Mouse (Mus musculus) midbrain, postnatal 0 days (tissue): ENCODE measurements around the gene Ptprd. TPM values are rescaled to one million over a fixed set of nuclear protein-coding genes. Genes with fewer than 3 reads are reported as not detected.

Experiments used
- ATAC-seq: fragments of 200-750 bp; cut with Nextera tagmentation; 2 replicates; pipeline ENCODE4 v1.8.0; 2017; ENCODE audit warnings: moderate number of reproducible peaks, mild to moderate bottlenecking, moderate TSS enrichment, moderate library complexity; ENCODE audit not compliant: low FRiP score
- DNase-seq: peaks from one replicate; pipeline ENCODE4 v3.0.0-alpha.2; 2015; ENCODE audit warnings: low spot score
- H3K27ac ChIP-seq: fragments of 300-500 bp; sonication (generic); 2 replicates; pipeline ENCODE4 v1.5.1; 2014; ENCODE audit warnings: low read depth, mild to moderate bottlenecking, low read length, mixed read lengths
- H3K27me3 ChIP-seq: fragments of 300-500 bp; sonication (generic); 2 replicates; pipeline ENCODE4 v1.6.1; 2014; ENCODE audit warnings: low read length, control low read depth, mixed read lengths; ENCODE audit not compliant: insufficient read depth
- H3K36me3 ChIP-seq: fragments of 300-500 bp; sonication (generic); 2 replicates; pipeline ENCODE4 v1.6.1; 2014; ENCODE audit warnings: low read length, control low read depth, mixed read lengths; ENCODE audit not compliant: insufficient read depth
- H3K4me1 ChIP-seq: fragments of 300-500 bp; sonication (generic); 2 replicates; pipeline ENCODE4 v1.6.1; 2014; ENCODE audit warnings: mild to moderate bottlenecking, control low read depth, antibody characterized with exemption, low read length, mixed read lengths; ENCODE audit not compliant: insufficient read depth
- H3K4me2 ChIP-seq: fragments of 300-500 bp; sonication (generic); 2 replicates; pipeline ENCODE4 v1.6.1; 2014; ENCODE audit warnings: low read depth, mild to moderate bottlenecking, low read length, mixed read lengths; ENCODE audit not compliant: poor library complexity, severe bottlenecking
- H3K4me3 ChIP-seq: fragments of 300-500 bp; sonication (generic); 2 replicates; pipeline ENCODE4 v1.5.1; 2014; ENCODE audit warnings: low read depth, mild to moderate bottlenecking, low read length, moderate library complexity
- H3K9ac ChIP-seq: fragments of 300-500 bp; sonication (generic); replicated peaks from 2 replicates; pipeline ENCODE4 v1.6.1; 2014; ENCODE audit warnings: mild to moderate bottlenecking, low read length, moderate library complexity, mixed read lengths; ENCODE audit not compliant: poor library complexity, severe bottlenecking
- H3K9me3 ChIP-seq: fragments of 300-500 bp; sonication (generic); 2 replicates; pipeline ENCODE4 v1.6.1; 2016; ENCODE audit warnings: low read length, control low read depth
- CTCF ChIP-seq: IDR thresholded peaks from 2 replicates; pipeline ENCODE4 v1.5.1; 2016; ENCODE audit warnings: antibody characterized with exemption, mild to moderate bottlenecking
- WGBS: fragments of 180-500 bp; shearing (Covaris S2); extraction: QIAGEN DNeasy Blood & Tissue Kit; methylation state at CpG from one replicate; pipeline ENCODE4 v1.1.7; 2014; 5-methylcytosine and 5-hydroxymethylcytosine counted together
- polyA plus RNA-seq: library from polyadenylated mRNA; unstranded; fragments of >200 nt; fragmentation: Nextera tagmentation; extraction: Ambion mirVana; gene quantifications from 2 replicates; pipeline ENCODE4 v1.2.1, GENCODE M21; 2015
- total RNA-seq: library from RNA; depleted of rRNA; stranded (reverse); fragments of >200 nt; gene quantifications from 2 replicates; pipeline ENCODE4 v1.2.3, GENCODE M21; 2014

Ptprd gene
- total and polyA plus RNA-seq, 2 experiments from 2014 or later, result 66.1 to 102 TPM

GRCm38 (mm10) chr4:76661725-76662124 is 1550.0 kb downstream of the Ptprd start:
- no peak for TF ChIP-seq CTCF
- Histone ChIP-seq H3K27me3 (no peaks in the 10 kb centered on the region), H3K4me3 (no peak overlapping the region), H3K36me3 (no peaks in the 10 kb centered on the region), H3K9ac (no peak overlapping the region), H3K9me3 (no peaks in the 10 kb centered on the region), H3K4me1 (no peaks in the 10 kb centered on the region), H3K27ac (no peak overlapping the region), H3K4me2 (no peak overlapping the region)
- 59% methylated on average over 4 of the region's 4 CpGs for WGBS
- DNase-seq (no peak), ATAC-seq (no peak)

GRCm38 (mm10) chr4:76660146-76660545 is 1551.6 kb downstream of the Ptprd start:
- Histone ChIP-seq H3K27me3 (no peaks in the 10 kb centered on the region), H3K27ac (no peak overlapping the region), H3K9me3 (no peaks in the 10 kb centered on the region), H3K4me1 (no peaks in the 10 kb centered on the region), H3K4me2 (no peak overlapping the region), H3K36me3 (no peaks in the 10 kb centered on the region), H3K9ac (no peak overlapping the region), H3K4me3 (no peak overlapping the region)
- ATAC-seq, result no peak
- 81% methylated on average over 2 of the region's 2 CpGs for WGBS
- no peak for DNase-seq
- no peak for TF ChIP-seq CTCF

GRCm38 (mm10) chr4:76656734-76657133 is 1555.0 kb downstream of the Ptprd start:
- H3K4me2 ChIP-seq, result no peak overlapping the region
- WGBS, result 86% methylated on average over 3 of the region's 3 CpGs
- no peaks in the 10 kb centered on the region for H3K4me1 ChIP-seq
- no peak overlapping the region for H3K9ac ChIP-seq
- H3K9me3 ChIP-seq, result no peaks in the 10 kb centered on the region
- DNase-seq (no peak), ATAC-seq (no peak)
- no peak for TF ChIP-seq CTCF
- H3K36me3 ChIP-seq, result no peaks in the 10 kb centered on the region
- H3K4me3 ChIP-seq, result no peak overlapping the region
- H3K27me3 ChIP-seq, result no peaks in the 10 kb centered on the region
- no peak overlapping the region for H3K27ac ChIP-seq

- DNase-seq (no peak), ATAC-seq (no peak)
- Histone ChIP-seq H3K9ac (no peak overlapping the region), H3K4me2 (no peak overlapping the region), H3K27me3 (no peaks in the 10 kb centered on the region), H3K9me3 (no peaks in the 10 kb centered on the region), H3K36me3 (no peaks in the 10 kb centered on the region), H3K4me3 (no peak overlapping the region), H3K27ac (no peak overlapping the region), H3K4me1 (no peaks in the 10 kb centered on the region)
- TF ChIP-seq CTCF, result no peak
- WGBS, result 92% methylated on average over 2 of the region's 2 CpGs
Measured at GRCm38 (mm10) chr4:76652971-76653370, 1558.8 kb downstream of the Ptprd start.

GRCm38 (mm10) chr4:76621740-76622139 is 1590.0 kb downstream of the Ptprd start:
- H3K9me3 ChIP-seq, result no peaks in the 10 kb centered on the region
- H3K4me2 ChIP-seq, result no peak overlapping the region
- no peak overlapping the region for H3K27ac ChIP-seq
- WGBS, result 79% methylated on average over 7 of the region's 7 CpGs
- DNase-seq (no peak), ATAC-seq (no peak)
- H3K4me1 ChIP-seq, result no peaks in the 10 kb centered on the region
- no peak overlapping the region for H3K4me3 ChIP-seq
- no peak for TF ChIP-seq CTCF
- no peaks in the 10 kb centered on the region for H3K36me3 ChIP-seq
- no peak overlapping the region for H3K9ac ChIP-seq
- H3K27me3 ChIP-seq, result no peaks in the 10 kb centered on the region

GRCm38 (mm10) chr4:76616614-76617013 is 1595.1 kb downstream of the Ptprd start:
- TF ChIP-seq CTCF, result no peak

More at GRCm38 (mm10) chr4:76616614-76617013, 1595.1 kb downstream of the Ptprd start:
- Histone ChIP-seq H3K9me3 (no peaks in the 10 kb centered on the region), H3K36me3 (no peaks in the 10 kb centered on the region), H3K9ac (no peak overlapping the region), H3K27me3 (no peaks in the 10 kb centered on the region), H3K4me3 (no peak overlapping the region), H3K4me1 (no peaks in the 10 kb centered on the region), H3K4me2 (no peak overlapping the region), H3K27ac (no peak overlapping the region)
- DNase-seq (no peak), ATAC-seq (no peak)
- 87% methylated on average over 6 of the region's 6 CpGs for WGBS
